Mouse (Mus musculus) bone marrow, adult 2 months (tissue): Measurements from ENCODE around the gene Sdc4.

Experiments
- CTCF ChIP-seq: fragments of 200-500 bp; IDR thresholded peaks from 2 replicates; pipeline ENCODE4 v1.5.1; 2011; ENCODE audit warnings: low read length, control low read depth; ENCODE audit not compliant: control insufficient read depth, insufficient read depth
- POLR2A ChIP-seq: fragments of 200-500 bp; IDR thresholded peaks from 2 replicates; pipeline ENCODE4 v1.6.1; 2011; ENCODE audit warnings: low read depth, mild to moderate bottlenecking, control low read depth, low read length, borderline replicate concordance; ENCODE audit not compliant: control insufficient read depth

DNA sequence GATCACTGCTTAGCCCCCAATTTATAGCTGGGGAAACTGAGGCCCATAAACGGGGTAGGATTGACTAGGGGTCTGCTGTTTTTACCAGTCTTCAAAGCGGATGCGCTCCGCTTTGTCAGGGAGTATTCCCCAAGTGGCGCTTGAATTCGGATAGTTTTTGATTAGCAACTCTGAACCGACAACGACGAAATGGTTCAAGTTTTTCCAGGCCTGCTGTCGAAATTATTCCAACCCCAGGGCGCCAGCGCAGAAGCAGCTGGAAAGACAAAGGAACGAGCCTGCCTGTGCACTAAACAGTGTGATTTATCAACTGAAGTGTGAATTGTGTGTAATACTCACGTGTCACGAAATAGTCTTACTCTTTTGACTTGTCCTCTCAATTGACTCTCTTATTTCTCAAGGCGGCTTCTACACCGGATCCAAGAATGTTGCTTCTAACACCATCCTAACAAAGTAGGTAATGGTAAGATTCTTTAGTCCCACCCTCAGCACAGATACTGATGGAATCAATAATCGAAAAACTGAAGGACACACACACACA, at the start of gene Sdc4:
- TF ChIP-seq CTCF (no peak), POLR2A (no peak)
